Mouse (Mus musculus) urinary bladder, adult 2 months (tissue): Measurements from ENCODE around the gene Gm20671. TPM values are rescaled to one million over a fixed set of nuclear protein-coding genes. Genes with fewer than 3 reads are reported as not detected.
A peak's percentile ranks its signal among the peaks of the same experiment; 100 is the strongest.
"Not testable (repeated sequence)": the region's sequence is repeated elsewhere in the genome, so short reads cannot be mapped to it uniquely, and the experiment has no call there.

ENCODE experiments used
- DNase-seq: peaks from one replicate; pipeline ENCODE4 v3.0.0; 2022; ENCODE audit warnings: low spot score
- polyA plus RNA-seq: library from polyadenylated mRNA; depleted of rRNA; stranded (reverse); fragments of >200 nt; gene quantifications from 2 replicates; pipeline ENCODE4 v1.2.3, GENCODE M21; 2012

The Gm20671 gene
- polyA plus RNA-seq, 1 experiment, result not detected

DNA sequence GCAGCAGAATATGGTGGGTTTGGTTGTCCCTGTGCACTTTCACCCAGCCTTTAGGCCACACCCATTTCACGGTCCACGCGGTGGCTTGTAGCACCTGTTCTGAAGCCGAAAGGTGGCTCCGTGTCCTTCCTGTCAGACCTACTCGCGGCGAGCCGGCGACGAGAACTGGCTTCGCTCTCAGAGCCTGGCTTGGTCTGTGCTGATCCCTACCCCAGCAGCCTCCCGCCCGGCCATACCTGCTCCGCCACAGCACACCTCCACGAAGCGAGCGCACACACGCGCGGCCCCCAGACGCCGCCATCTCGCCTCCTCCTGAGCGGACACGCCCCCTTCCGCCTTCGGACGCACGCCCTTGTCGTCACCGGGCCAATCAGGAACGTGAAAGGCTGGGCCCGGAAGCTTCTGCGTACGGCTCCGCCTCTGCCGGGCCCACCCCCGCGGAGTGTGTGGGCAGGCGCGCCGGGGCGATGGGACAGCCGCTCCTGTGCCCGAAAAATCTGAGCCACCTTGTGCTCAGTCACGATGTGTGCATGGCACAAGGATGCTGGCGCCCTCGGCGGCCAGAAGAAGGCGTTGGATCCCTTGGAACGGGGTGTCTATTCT is 41.5 kb downstream of the Gm20671 start, which contains the start of gene Pisd:
TSS of gene Pisd (minus strand) at position 334 of the 603 bp plus-strand sequence.
- DNase-seq, result peak; percentile 90

DNA sequence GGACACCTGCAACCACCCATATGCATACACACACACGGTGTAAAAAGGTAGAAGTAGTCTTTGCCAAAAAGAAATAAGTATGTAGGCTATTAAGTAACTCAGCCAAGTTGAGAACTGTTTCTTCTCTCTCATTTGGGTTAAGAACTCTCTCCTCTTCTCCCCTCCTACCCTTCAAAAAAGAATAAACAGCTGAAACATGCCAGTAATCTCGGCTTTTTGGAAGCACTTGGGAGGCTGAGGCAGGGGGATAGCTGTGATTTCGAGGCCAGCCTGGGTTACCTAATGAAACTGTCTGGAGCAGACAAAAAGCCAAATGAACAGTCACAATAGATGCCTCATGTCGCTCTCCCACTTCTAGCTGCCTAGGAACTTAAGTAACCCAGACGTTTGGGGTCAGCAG is 42.2 kb downstream of the Gm20671 start:
- DNase-seq, result no peak

DNA sequence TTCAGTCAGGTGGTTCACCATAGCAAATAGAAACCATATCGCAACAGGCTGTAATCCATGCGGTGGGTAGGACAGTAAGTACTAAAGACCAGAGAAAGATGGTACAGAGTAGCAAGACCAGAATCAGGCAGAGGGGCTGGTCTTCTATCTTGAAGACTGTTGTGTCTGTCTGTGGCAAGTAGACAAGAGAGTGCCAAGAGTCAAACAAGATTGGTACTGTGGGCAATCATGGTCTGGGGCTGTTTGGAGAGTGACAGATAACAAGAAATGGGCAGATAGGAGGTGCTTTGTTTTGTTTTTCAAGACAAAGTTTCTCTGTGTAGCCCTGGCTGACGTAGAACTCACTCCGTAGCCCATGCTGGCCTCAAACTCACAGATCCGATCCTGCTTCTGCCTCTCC is 45.3 kb downstream of the Gm20671 start:
- DNase-seq, result no peak

DNA sequence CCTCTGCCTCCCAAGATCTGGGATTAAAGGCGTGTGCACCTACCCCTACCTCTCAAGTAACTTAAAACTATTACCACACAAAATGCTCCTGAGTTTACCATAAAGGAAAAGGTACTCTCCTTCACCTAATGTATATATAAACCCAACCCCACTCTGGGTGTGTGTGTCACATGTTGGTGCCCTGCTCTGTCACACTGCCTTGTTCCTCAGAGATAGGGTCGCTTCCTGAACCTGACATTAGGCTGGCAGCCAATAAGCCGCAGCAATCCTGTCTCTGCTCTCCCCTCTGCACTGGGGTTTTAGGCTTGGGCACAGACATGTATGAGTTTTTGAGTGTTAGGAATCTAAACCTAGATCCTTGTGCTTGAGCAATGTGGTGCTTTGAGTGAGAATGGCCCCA is 48.7 kb downstream of the Gm20671 start:
- no peak for DNase-seq

DNA sequence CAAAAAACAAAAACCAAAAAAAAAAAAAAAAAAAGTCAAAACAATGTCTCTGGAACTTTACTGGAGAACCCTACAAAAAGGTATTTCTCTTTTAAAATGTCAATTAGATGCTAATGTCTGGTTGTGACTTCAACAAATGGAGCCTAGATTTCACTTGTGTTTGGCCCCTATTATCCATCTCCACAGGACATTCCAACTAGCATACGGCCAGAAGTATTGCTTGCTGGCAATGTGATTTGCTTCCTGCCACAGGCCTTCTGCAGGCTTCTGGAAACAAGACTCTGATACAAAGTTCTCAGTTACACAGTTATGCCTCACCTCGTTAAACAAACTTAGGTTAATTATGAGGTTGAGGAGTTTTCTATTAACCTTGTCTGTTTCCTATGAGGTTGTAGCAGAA is 54.5 kb downstream of the Gm20671 start:
- no peak for DNase-seq

DNA sequence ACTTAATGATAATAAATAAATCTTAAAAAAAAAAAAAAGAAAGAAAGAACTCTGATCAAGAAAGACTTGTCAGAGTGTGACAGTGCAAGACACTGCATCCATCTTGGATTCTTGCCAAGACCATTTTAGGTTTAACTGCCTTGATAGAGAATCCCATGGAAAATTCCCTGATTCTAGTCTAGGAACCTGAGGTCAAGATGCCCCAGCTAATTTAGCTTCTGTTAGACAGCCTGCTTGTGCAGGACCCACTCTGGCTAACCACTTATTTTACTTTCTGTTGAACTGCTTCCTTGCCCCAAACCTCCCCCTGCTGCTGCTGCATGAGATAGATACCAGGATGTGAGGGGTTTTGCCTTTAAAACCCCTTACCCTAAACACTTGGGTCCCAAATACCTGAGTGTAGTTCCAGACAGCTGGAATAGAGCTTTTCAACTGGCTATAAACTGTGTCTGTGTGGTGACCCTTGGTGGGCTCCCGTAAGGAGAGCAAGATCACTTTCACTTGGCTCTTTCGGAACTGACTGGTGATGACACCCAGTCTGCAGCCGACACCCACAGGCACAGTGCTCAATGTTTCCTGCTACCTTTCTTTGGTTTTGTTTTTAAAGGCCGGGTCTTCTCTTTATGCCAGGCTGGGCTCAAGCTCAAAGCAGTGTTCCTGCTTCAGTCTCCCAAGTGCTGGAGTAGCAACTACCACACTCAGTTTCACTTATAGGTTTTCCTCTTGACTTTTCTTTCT is 59.1 kb downstream of the Gm20671 start:
- DNase-seq, result no peak

DNA sequence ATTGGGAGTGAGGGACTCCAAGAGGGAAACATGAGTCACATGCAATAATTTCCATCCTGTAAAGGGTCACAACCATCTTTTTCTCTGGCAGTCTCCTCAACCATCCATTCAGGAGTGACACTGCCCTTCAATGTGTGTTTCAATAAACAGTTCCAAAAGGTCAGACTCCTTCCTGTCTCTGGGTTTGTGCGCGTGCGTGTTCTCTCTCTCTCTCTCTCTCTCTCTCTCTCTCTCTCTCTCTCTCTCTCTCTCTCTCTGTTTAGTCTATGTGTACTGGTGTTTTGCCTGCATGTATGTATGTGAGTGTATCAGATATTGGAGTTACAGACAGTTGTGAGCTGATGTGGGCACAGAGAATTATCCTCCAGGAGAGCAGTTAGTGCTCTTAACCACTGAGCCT is 59.9 kb downstream of the Gm20671 start:
- DNase-seq, result no peak

DNA sequence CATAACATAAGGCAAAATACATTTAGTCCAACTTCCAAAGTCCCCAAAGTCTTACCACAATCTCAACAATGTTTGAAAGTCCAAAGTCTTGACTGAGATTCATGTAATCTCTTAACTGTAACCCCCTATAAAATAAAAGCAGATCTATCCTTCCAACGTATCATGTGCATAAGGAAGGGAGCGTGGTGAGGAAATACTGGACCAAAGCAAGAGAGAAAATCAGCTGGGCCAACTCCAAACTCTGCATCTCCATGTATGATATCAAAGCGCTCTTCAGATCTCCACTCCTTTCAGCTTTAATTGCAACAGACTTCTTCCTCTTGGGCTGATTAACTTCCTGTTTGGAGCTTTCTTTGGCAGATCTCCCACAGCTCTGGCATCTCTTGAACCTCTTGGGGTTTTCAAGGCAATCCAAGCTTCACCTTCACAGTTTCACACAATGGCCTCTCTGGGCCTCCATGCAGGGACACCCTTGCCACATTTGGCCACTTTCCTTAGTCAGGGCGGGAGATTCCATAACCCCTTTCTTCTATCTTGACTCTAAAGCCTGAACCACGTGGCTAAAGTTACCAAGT is 65.3 kb downstream of the Gm20671 start:
- DNase-seq, result no peak

DNA sequence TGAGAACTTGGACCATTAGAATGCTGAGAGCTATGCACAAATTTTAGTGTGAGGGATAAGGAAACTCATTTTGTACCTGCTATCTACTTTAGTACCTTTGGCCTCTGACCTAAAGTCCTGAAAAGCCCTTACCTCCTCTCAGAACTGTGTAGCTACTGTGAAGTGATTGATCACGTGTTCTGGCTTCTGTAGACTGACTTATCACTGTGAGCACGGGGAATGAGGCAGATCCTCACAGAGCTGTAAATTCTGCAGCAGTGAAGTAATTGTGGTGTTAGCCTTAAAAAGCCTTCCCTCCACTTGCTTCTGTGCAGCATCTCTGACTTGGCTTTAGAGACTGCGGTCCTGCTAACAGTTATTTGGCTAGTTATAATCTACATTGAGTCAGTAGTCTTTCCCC is 66.1 kb downstream of the Gm20671 start:
- DNase-seq, result no peak

DNA sequence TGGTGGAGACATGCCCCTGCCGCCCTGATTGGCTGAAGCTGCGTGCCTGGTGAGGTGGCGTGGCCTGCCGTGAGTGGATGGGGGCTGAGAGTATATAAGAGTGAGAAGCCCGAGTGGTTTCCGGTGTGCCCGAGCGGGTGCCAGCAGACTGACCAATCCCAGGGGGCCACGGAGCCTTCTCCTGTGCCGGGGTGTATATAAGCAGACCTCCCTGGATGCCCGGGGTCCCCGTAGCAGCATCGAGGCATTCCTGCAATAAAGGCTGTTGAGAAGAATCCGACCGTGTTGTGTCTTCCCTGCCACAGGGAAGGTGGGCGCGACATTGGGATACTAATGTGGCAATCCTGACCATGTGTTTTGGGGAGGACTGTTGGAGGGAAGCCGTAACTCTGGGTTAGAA is 66.6 kb downstream of the Gm20671 start:
- DNase-seq, result not testable (repeated sequence)

DNA sequence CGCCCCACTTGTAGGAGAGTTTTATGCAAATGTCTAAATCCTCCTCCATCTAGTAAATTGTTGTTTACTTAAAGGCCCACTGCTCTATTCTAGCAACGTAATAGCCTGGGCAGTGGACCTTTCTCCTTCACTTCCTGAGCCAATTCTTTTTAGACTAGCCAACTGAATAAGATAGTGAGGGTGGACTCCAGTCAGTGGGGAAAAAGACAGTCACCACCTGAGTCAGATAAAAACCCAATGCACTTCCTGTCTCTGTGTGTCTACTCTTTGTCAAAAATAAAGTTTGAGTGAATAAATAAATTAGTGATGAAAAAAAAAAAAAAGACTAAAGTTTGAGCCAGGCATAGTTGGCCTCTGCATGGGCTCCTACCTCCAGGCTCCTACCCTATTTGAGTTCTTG is 67.2 kb downstream of the Gm20671 start:
- DNase-seq, result no peak

DNA sequence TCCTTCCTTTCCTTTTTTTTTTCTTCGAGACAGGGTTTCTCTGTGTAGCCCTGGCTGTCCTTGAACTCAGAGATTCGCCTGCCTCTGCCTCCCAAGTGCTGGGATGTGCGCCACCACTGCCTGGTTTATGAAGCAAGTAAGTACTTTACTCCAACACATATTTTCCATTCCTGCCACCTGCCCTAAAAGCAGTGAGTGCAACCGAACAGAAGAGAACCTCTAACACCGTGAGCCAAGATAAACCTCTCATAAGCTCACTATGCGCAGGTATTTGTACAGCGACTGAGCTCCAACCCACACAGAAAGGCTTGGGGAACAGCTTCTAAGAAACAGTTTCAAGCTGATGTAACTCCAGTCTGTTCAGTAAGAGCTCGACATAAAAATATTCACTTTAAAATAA is 70.8 kb downstream of the Gm20671 start:
- no peak for DNase-seq

DNA sequence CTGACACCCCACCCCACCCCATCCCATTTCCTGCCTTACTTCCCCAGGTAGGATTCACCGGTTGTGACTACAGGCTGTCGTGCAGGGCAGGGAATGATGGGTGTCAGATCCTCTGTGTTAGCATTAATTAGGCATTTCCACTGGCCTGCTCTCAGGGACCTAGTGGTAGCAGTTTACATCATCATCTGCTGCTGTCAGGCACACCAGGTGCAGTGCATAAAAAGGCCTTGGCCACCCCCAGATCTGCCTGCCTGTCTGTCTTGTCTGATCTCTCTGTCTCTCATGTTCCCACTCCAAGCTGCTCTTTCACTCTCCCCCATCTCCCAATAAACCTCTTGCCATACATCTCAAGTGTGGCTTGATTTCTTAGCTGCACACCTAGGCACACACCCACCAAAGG is 75.2 kb downstream of the Gm20671 start:
- DNase-seq, result no peak

DNA sequence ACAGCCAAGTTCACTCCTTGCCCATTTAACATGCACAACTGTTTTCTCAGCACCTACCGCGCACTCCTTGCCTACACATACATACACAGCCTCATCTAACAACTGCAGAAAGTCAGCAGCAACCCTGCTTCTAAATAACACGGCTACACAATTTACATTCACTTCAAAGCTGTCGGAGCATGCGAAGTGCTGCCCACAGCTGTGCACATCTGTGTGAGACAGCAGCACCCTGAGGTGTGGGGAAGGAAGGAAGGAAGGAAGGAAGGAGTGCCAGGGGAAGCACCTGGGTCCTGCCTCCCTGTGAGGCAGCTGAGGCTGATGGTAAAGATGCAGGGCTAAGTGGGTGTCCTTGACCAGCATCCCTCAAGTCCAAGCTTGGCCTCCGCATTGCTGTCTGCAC is 78.0 kb downstream of the Gm20671 start:
- no peak for DNase-seq

DNA sequence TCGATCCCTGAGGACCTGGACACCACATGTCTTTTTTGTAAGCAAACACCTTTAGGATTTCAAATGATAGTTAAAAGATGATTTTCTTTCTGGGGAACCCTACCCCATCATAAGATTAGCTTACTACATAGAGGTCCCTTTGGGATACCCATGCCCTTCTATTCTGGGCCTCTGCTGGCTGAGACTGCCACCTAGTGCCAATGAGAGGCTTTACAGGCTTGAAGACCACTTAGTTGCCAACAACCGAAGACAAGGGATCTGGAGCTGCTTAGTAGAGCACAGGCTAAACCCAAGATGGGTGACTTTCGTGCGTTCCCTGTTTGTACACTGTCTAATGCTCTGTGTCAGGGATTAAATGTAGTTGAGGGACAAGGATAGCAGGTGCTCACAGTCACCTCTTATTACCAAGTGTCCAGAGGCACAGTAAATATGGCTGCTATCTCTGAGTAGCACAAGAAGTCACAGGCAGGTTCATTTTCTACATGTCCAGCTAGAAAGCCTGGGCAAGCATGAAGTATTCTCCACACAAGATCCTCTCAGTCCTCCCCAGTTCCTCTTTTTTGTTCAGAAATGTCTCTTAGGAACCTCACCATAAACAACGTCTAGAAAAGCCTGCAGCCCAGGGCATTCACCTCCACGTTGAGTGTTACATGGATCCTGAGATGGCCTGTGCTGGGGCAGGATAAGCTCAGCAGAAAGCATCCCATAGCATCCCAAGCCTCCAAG is 79.1 kb downstream of the Gm20671 start:
- DNase-seq, result no peak

DNA sequence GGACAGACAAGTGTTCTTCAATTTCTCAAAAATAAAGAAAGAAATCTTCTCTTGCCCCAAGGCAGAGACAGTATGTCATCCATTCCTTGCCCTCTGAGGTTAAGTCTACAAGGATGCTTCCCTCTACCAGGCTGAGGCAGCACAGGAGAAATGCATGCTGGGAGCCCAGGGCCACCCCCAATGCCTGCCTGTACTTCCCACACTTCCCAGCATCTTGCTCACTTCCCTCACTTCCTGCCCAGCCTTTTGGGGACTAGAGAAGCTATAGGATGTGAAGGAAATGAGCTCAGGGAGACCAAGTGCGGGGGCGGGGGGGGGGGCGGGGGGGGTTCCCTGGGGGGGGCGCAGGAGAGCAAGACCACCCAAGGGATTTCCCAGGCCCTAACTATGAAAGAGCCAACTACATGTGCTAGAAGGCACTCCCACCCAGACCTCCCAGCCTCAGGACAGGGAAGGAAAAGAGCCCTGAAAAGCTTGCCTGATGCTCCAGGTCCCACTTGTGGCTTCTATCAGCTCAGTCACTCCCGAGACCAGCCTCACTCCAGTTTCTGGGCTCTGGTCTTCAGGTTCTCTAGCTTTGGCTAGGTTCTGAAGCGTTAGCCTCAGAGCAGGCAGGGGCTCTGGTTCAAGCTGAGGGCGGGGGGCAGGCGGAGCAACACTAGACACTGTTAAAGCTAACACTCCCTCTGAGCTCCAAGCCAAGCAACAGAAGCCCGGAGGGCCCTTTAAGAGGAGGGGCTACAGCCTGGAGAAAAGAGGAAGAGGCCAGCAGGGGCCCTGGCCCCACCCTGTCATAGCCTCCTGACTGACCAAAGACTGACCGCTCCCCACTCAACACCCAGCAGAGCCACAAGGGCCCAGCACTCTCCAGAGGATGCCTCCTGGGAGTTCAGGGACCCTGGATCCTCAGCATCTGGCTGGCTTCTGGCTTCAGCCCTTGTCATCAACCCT is 80.9 kb downstream of the Gm20671 start:
- peak; percentile 54 for DNase-seq

DNA sequence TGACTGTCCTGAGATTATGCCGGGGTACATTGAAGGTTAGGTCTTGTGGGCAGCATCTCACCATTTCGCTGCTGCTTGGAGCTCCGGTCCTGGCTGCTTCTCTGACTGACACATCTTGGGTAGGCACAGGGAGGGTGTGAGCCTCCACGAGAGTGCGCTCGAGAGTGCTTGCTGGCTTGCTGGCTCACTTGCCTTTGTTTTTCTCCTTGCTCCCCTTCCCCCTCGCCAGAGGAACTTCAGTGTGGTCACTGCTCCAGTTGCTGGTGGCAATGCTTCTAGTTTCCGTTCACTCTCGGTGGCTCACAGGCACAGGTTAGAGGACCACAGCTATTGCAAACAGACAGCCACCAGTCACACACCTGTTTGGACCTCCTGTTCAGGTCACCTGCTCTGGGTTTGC is 84.8 kb downstream of the Gm20671 start:
- DNase-seq, result no peak

DNA sequence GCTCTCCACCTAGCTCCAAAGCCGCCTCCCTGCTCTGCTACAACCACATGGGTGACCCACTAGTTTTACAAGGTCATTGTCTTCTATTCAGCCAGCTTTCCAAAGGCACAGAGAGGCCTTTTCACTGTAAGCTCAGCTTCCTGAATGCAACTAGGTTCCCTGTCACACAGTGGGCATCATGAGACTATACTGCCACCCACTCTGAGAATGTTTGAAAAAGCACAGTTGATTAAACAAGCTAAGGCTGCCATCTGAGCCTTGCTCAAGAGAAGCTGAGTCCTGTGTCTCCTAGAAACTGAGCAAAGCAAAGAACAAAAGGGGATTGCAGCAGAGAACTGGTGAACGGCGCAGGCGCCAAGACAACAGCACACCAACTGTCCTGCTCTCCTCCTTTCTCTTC is 85.5 kb downstream of the Gm20671 start:
- not testable (repeated sequence) for DNase-seq

DNA sequence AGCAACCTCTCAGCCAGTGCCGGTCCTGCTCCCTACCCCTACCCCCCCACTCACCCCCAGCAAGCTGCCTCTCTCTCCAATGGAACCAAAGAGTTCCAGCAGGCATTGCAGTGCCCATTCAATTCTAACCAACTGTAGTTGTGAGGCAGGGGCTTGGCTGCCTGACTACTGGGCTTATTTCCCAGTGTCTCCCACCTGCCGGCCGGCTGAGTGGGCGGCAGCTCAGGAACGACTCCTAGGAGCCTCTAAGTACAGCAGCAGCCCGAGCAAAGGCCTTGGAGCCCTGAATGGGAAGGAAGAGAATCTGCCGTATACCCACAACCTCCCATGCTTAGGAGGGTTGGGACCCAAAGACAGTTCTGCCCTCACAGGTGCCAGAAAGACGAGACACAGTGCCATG is 86.1 kb downstream of the Gm20671 start:
- not testable (repeated sequence) for DNase-seq

DNA sequence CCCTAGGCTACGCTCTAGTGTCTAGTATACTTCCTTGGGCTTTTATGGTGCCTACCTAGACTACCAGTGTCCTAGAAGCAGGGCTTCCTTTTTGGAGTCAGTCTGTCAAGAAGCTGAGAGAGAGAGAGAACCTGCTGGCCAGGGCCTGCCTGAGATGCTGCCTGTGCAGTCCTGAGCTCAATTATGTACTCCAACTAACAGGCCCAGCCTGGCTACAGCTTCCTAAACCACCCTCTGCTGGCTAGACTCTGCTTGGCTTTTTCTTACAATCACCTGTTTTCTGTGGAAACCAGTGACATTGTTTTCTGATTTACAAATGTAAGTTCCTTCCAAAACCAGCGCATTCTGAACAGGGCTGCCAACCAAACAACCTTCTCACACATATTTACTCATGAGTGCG is 86.8 kb downstream of the Gm20671 start:
- DNase-seq, result no peak

DNA sequence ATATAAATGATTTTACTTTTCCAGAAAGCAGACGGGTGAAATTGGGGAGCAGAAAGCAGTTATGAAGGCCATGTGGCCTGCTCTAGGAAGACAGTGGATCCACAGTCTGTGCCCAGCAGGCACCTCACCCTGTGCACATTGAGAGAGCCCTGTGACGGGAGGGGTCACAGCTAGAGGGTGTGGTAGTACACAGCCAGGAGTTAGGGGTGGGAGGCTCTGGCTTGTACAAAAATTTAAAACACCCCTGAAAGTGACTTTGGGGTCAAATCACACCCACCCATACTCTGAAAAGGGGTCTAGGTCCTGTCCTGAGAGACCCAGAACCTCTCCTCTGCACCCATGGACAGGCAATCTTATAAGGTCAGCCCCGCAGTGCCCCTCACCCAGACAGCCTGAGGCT is 90.1 kb downstream of the Gm20671 start:
- DNase-seq, result not testable (repeated sequence)

DNA sequence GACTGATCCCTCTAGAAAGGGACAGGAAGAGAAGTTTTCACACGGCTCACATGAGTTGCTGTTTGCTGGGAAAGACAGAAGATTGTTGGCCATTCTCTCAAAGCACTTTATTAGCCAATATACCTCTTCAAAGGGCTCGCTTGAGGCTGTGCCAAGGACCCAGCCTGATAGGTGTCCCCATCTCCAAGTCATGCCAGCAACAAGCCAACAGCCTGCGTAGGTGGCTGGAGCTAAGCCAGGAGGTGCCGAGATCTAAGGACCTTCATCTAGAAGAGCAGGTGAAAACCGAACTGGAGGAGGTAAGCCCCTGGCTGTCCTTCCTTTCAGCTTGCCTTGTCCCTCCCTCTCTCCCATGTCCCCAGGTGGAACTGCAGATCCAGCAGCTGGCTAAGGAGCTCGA is 91.1 kb downstream of the Gm20671 start:
- no peak for DNase-seq
